Mouse (Mus musculus) ES-E14 (cell line): Measurements from ENCODE around the gene Rnf181. TPM values are rescaled to one million over a fixed set of nuclear protein-coding genes. Genes with fewer than 3 reads are reported as not detected.

Experiments used
- DNase-seq: peaks from one replicate; pipeline ENCODE4 v3.0.0-alpha.2; 2013; ENCODE audit warnings: low read depth, low spot score
- H3K27ac ChIP-seq: 2 replicates; pipeline ENCODE4 v1.5.1; 2012; ENCODE audit warnings: low read depth, mild to moderate bottlenecking, low read length, moderate library complexity, mixed read lengths; ENCODE audit not compliant: poor library complexity, insufficient read depth, severe bottlenecking
- H3K36me3 ChIP-seq: 2 replicates; pipeline ENCODE4 v1.6.1; 2012; ENCODE audit warnings: mild to moderate bottlenecking, low read length, moderate library complexity, mixed read lengths; ENCODE audit not compliant: control insufficient read depth, poor library complexity, insufficient read depth, severe bottlenecking
- H3K4me1 ChIP-seq, 2 experiments: fragments of 150-350 bp in 1 of 2; sonication (generic) in 1 of 2; 2 replicates each; pipeline ENCODE4 v1.6.1; 2012; ENCODE audit warnings: low read length in 2 of 2, mild to moderate bottlenecking in 1 of 2, mixed read lengths in 1 of 2; ENCODE audit not compliant: control insufficient read depth in 2 of 2, insufficient read depth in 2 of 2, poor library complexity in 1 of 2
- H3K4me3 ChIP-seq, 2 experiments: fragments of 150-350 bp in 1 of 2; sonication (generic) in 1 of 2; 2 replicates each; pipeline ENCODE4 v1.5.1; 2012; ENCODE audit warnings: low read length in 2 of 2, low read depth in 1 of 2, mild to moderate bottlenecking in 1 of 2, mixed read lengths in 1 of 2; ENCODE audit not compliant: insufficient read depth in 1 of 2, poor library complexity in 1 of 2, severe bottlenecking in 1 of 2
- H3K9ac ChIP-seq: 2 replicates; pipeline ENCODE4 v1.6.1; 2012; ENCODE audit warnings: low read depth, mild to moderate bottlenecking, low read length, mixed read lengths; ENCODE audit not compliant: poor library complexity, insufficient read depth, severe bottlenecking
- H3K9me3 ChIP-seq: fragments of 150-350 bp; sonication (generic); 2 replicates; pipeline ENCODE4 v1.6.1; 2012; ENCODE audit warnings: low read depth, mild to moderate bottlenecking, low read length; ENCODE audit not compliant: control insufficient read depth, insufficient read depth
- CHD2 ChIP-seq: IDR thresholded peaks from 2 replicates; pipeline ENCODE4 v1.6.1; 2014; ENCODE audit warnings: mild to moderate bottlenecking, low read depth, low read length, inconsistent platforms
- HCFC1 ChIP-seq: IDR thresholded peaks from 2 replicates; pipeline ENCODE4 v1.6.1; 2012; ENCODE audit warnings: low read length, inconsistent platforms, borderline replicate concordance; ENCODE audit not compliant: insufficient read depth
- MAFK ChIP-seq: IDR thresholded peaks from 2 replicates; pipeline ENCODE4 v1.6.1; 2014; ENCODE audit warnings: mild to moderate bottlenecking, low read depth, low read length, inconsistent platforms; ENCODE audit not compliant: insufficient read depth
- ZC3H11A ChIP-seq: IDR thresholded peaks from 2 replicates; pipeline ENCODE4 v1.6.1; 2012; ENCODE audit warnings: low read depth, mild to moderate bottlenecking, inconsistent platforms, low read length, borderline replicate concordance
- ZNF384 ChIP-seq: IDR thresholded peaks from 2 replicates; pipeline ENCODE4 v1.6.1; 2012; ENCODE audit warnings: low read depth, low read length, inconsistent platforms
- in situ Hi-C, 2 experiments: fragments of 600-800 bp; cut with MboI; formaldehyde crosslinking; loops; one replicate each; pipeline ENCODE4 v1.15.1; 2025; ENCODE audit warnings: low sequenced_read_pairs in 2 of 2, inconsistent platforms in 1 of 2; ENCODE audit not compliant: unreplicated experiment in 2 of 2
- total RNA-seq: library from RNA; depleted of rRNA; stranded (reverse); fragments of 300-350 nt; gene quantifications from 2 replicates; pipeline ENCODE4 v1.2.3, GENCODE M21; 2012

Gene Rnf181
- total RNA-seq, 1 experiment = 62.0 TPM

- no peaks in the 10 kb centered on the region for H3K4me1 ChIP-seq
Observed at GRCm38 (mm10) chr6:72329019-72329418, 37.7 kb downstream of the Rnf181 start.

GRCm38 (mm10) chr6:72326274-72326673 lies 40.5 kb downstream of the Rnf181 start:
- H3K9me3 ChIP-seq = no peaks in the 10 kb centered on the region
- no peak overlapping the region for H3K27ac ChIP-seq
- in situ Hi-C loops = no loop called here
- H3K4me1 ChIP-seq = no peaks in the 10 kb centered on the region
- H3K4me3 ChIP-seq = no peak overlapping the region
- peaks cover 15% of the 10 kb centered on the region for H3K36me3 ChIP-seq
- no peak overlapping the region for H3K9ac ChIP-seq
- TF ChIP-seq CHD2 (no peak), HCFC1 (no peak), ZC3H11A (no peak), ZNF384 (no peak), MAFK (no peak)
- no peak for DNase-seq

More at GRCm38 (mm10) chr6:72329019-72329418, 37.7 kb downstream of the Rnf181 start:
- no peaks in the 10 kb centered on the region for H3K9me3 ChIP-seq
- peaks cover 13% of the 10 kb centered on the region for H3K36me3 ChIP-seq
- H3K4me3 ChIP-seq = no peak overlapping the region
- H3K9ac ChIP-seq = no peak overlapping the region
- no peak for DNase-seq
- in situ Hi-C loops = no loop called here
- TF ChIP-seq ZC3H11A (no peak), CHD2 (no peak), MAFK (no peak), HCFC1 (no peak), ZNF384 (no peak)
- H3K27ac ChIP-seq = no peak overlapping the region

- H3K36me3 ChIP-seq = peaks cover 25% of the 10 kb centered on the region
- in situ Hi-C loops = no loop called here
Observed at GRCm38 (mm10) chr6:72323786-72324508, 42.8 kb downstream of the Rnf181 start.

GRCm38 (mm10) chr6:72322936-72323335 lies 43.8 kb downstream of the Rnf181 start:
- Histone ChIP-seq H3K36me3 (peaks cover 21% of the 10 kb centered on the region), H3K9ac (no peak overlapping the region), H3K4me1 (no peaks in the 10 kb centered on the region), H3K9me3 (no peaks in the 10 kb centered on the region), H3K27ac (no peak overlapping the region), H3K4me3 (no peak overlapping the region)
- no peak for TF ChIP-seq ZC3H11A
- TF ChIP-seq ZNF384 = no peak
- no peak for TF ChIP-seq MAFK
- TF ChIP-seq CHD2 = no peak
- TF ChIP-seq HCFC1 = no peak
- no peak for DNase-seq
- in situ Hi-C loops = no loop called here

More at GRCm38 (mm10) chr6:72323786-72324508, 42.8 kb downstream of the Rnf181 start:
- DNase-seq = no peak
- TF ChIP-seq ZC3H11A = no peak
- no peak for TF ChIP-seq CHD2
- no peak for TF ChIP-seq MAFK
- no peak for TF ChIP-seq HCFC1
- no peak for TF ChIP-seq ZNF384
- Histone ChIP-seq H3K9me3 (no peaks in the 10 kb centered on the region), H3K27ac (no peak overlapping the region), H3K4me1 (no peaks in the 10 kb centered on the region), H3K4me3 (no peak overlapping the region), H3K9ac (no peak overlapping the region)

- H3K27ac ChIP-seq = no peak overlapping the region
- 0 out of 2 replicates have a peak, but pooled peaks have one; percentile 9 for TF ChIP-seq ZC3H11A
- TF ChIP-seq HCFC1 = no peak
- H3K4me1 ChIP-seq = no peaks in the 10 kb centered on the region
- in situ Hi-C loops = no loop called here
- H3K9me3 ChIP-seq = no peaks in the 10 kb centered on the region
- H3K4me3 ChIP-seq = no peak overlapping the region
- no peak overlapping the region for H3K9ac ChIP-seq
- DNase-seq = peak; percentile 29
- H3K36me3 ChIP-seq = peaks cover 25% of the 10 kb centered on the region
Observed at GRCm38 (mm10) chr6:72319019-72319418, 47.7 kb downstream of the Rnf181 start.
